Mouse (Mus musculus) myocyte (in vitro differentiated cells): ENCODE data around the gene Ralbp1.

Source experiments
- CEBPB ChIP-seq: IDR thresholded peaks from 2 replicates; pipeline ENCODE4 v1.6.1; 2011; ENCODE audit warnings: mild to moderate bottlenecking, moderate library complexity; ENCODE audit not compliant: poor library complexity, insufficient read depth, severe bottlenecking
- E2F4 ChIP-seq: IDR thresholded peaks from one replicate; pipeline ENCODE4 v1.6.1; 2011; ENCODE audit warnings: mild to moderate bottlenecking, control low read depth, moderate library complexity; ENCODE audit not compliant: insufficient read depth
- MAX ChIP-seq: IDR thresholded peaks from one replicate; pipeline ENCODE4 v1.6.1; 2011; ENCODE audit warnings: low read depth, mild to moderate bottlenecking, control low read depth
- MYOG ChIP-seq, 3 experiments: IDR thresholded peaks; one replicate each; pipeline ENCODE4 v1.6.1; 2011; ENCODE audit warnings: control low read depth in 2 of 3, low read depth in 2 of 3, mild to moderate bottlenecking in 2 of 3; ENCODE audit not compliant: insufficient read length in 2 of 3, control insufficient read depth in 1 of 3, insufficient read depth in 1 of 3
- POLR2A ChIP-seq: IDR thresholded peaks from one replicate; pipeline ENCODE4 v1.6.1; 2011; ENCODE audit warnings: low read depth, mild to moderate bottlenecking, control low read depth, moderate library complexity; ENCODE audit not compliant: insufficient read length
- POLR2AphosphoS2 ChIP-seq: IDR thresholded peaks from one replicate; pipeline ENCODE4 v1.6.1; 2011; ENCODE audit warnings: low read depth, control low read depth; ENCODE audit not compliant: insufficient read length
- REST ChIP-seq: IDR thresholded peaks from one replicate; pipeline ENCODE4 v1.6.1; 2011; ENCODE audit warnings: mild to moderate bottlenecking, control low read depth, moderate library complexity; ENCODE audit not compliant: insufficient read depth, insufficient read length
- SRF ChIP-seq: IDR thresholded peaks from one replicate; pipeline ENCODE4 v1.6.1; 2011; ENCODE audit warnings: low read depth; ENCODE audit not compliant: control insufficient read depth, insufficient read length
- TCF12 ChIP-seq: IDR thresholded peaks from one replicate; pipeline ENCODE4 v1.6.1; 2011; ENCODE audit warnings: mild to moderate bottlenecking, control low read depth; ENCODE audit not compliant: poor library complexity, insufficient read depth, severe bottlenecking
- TCF3 ChIP-seq: IDR thresholded peaks from one replicate; pipeline ENCODE4 v1.6.1; 2011; ENCODE audit warnings: low read depth, control low read depth; ENCODE audit not compliant: insufficient read length
- USF1 ChIP-seq: IDR thresholded peaks from one replicate; pipeline ENCODE4 v1.6.1; 2011; ENCODE audit warnings: low read depth, mild to moderate bottlenecking, control low read depth, moderate library complexity

DNA sequence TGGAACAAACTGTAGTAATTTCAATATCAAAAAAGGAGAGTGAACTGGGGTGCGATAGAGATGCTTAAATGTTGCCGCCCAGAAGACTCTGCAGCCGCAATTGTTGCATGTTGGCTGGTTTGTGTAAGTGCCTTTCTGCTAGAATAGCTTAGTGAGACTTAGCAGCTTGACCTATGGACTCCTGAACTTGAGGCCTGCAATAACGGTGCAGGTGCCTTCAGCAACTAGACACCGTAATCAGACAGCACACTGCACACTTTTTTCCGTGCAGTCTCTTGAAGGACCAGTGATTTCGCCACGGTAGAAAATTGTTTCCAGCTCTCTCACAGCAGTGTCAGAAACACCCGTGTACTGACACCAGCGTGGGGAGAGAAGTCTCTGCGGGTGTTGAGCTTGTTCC lies 56.6 kb downstream of the Ralbp1 start:
- TF ChIP-seq POLR2A (no peak), USF1 (no peak), TCF3 (no peak), POLR2AphosphoS2 (no peak), CEBPB (no peak), MYOG (IDR thresholded peaks at IDR 0.05; ENCODE audit: control insufficient read depth in 1 of 3, insufficient read depth in 1 of 3, insufficient read length in 2 of 3, low read depth in 2 of 3) (no peak), MAX (no peak), TCF12 (no peak), SRF (no peak), REST (no peak), E2F4 (no peak)
